Mouse (Mus musculus): ENCODE results near the gene Def6. TPM values are rescaled to one million over a fixed set of nuclear protein-coding genes. Genes with fewer than 3 reads are reported as not detected.

Gene Def6
- total RNA-seq, 1 experiment, result 17.6 TPM

- Histone ChIP-seq H3K4me3 (ENCODE audit: insufficient read depth in 1 of 2, low read depth in 1 of 2, low read length in 2 of 2, poor library complexity in 1 of 2, severe bottlenecking in 1 of 2) (no peak overlapping the region), H3K36me3 (ENCODE audit: control insufficient read depth, insufficient read depth, low read length, poor library complexity, severe bottlenecking) (peaks cover 4% of the 10 kb centered on the region; the same call in 1 of the 2 replicates), H3K9me3 (ENCODE audit: control insufficient read depth, insufficient read depth, low read depth, low read length) (no peaks in the 10 kb centered on the region), H3K4me1 (ENCODE audit: control insufficient read depth in 2 of 2, insufficient read depth in 2 of 2, low read length in 2 of 2, poor library complexity in 1 of 2) (peaks cover 6 to 13% of the 10 kb centered on the region in 2 experiments; a peak in 3 of 4 replicates), H3K9ac (ENCODE audit: insufficient read depth, low read depth, low read length, poor library complexity, severe bottlenecking) (no peak overlapping the region), H3K27ac (ENCODE audit: insufficient read depth, low read depth, low read length, poor library complexity, severe bottlenecking) (no peak overlapping the region)
- DNase-seq (ENCODE audit: low read depth, low spot score), result no peak
- no peak for TF ChIP-seq ZC3H11A (IDR thresholded peaks at IDR 0.05; ENCODE audit: borderline replicate concordance, low read depth, low read length)
- TF ChIP-seq CHD2 (IDR thresholded peaks at IDR 0.05; ENCODE audit: low read depth, low read length), result no peak
- no peak for TF ChIP-seq HCFC1 (IDR thresholded peaks at IDR 0.05; ENCODE audit: borderline replicate concordance, insufficient read depth, low read length)
- TF ChIP-seq ZNF384 (IDR thresholded peaks at IDR 0.05; ENCODE audit: low read depth, low read length), result no peak
- in situ Hi-C loops (cut with MboI; ENCODE audit: low sequenced_read_pairs in 2 of 2, unreplicated experiment in 2 of 2), result no loop called here
Observed at GRCm38 (mm10) chr17:28170460-28171305, 36.9 kb upstream of the Def6 start.

- no peak overlapping the region for H3K4me3 ChIP-seq (ENCODE audit: insufficient read depth in 1 of 2, low read depth in 1 of 2, low read length in 2 of 2, poor library complexity in 1 of 2, severe bottlenecking in 1 of 2)
Observed at GRCm38 (mm10) chr17:28172690-28173089, 34.9 kb upstream of the Def6 start.

GRCm38 (mm10) chr17:28176775-28177539 is 30.6 kb upstream of the Def6 start, which contains the start of gene Zfp523:
Gene Zfp523, plus strand, starts transcription at chr17:28177129.
- DNase-seq (ENCODE audit: low read depth, low spot score), result peak; percentile 73
- H3K4me1 ChIP-seq (ENCODE audit: control insufficient read depth in 2 of 2, insufficient read depth in 2 of 2, low read length in 2 of 2, poor library complexity in 1 of 2), result peaks cover 13 to 43% of the 10 kb centered on the region in 2 experiments
- H3K27ac ChIP-seq (ENCODE audit: insufficient read depth, low read depth, low read length, poor library complexity, severe bottlenecking), result peak within 1 kb of the TSS; percentile 13
- no peaks in the 10 kb centered on the region for H3K36me3 ChIP-seq (ENCODE audit: control insufficient read depth, insufficient read depth, low read length, poor library complexity, severe bottlenecking)
- peak within 1 kb of the TSS; percentile 83 for H3K9ac ChIP-seq (ENCODE audit: insufficient read depth, low read depth, low read length, poor library complexity, severe bottlenecking)
- H3K9me3 ChIP-seq (ENCODE audit: control insufficient read depth, insufficient read depth, low read depth, low read length), result no peaks in the 10 kb centered on the region
- in situ Hi-C loops (cut with MboI; ENCODE audit: low sequenced_read_pairs in 2 of 2, unreplicated experiment in 2 of 2), result no loop called here
- TF ChIP-seq HCFC1 (IDR thresholded peaks at IDR 0.05; ENCODE audit: borderline replicate concordance, insufficient read depth, low read length) (peak; percentile 66; the same call in 1 of the 2 replicates), CHD2 (IDR thresholded peaks at IDR 0.05; ENCODE audit: low read depth, low read length) (no peak)
- H3K4me3 ChIP-seq (ENCODE audit: insufficient read depth in 1 of 2, low read depth in 1 of 2, low read length in 2 of 2, poor library complexity in 1 of 2, severe bottlenecking in 1 of 2), result peak within 1 kb of the TSS; percentile 78 to 86

More at GRCm38 (mm10) chr17:28172690-28173089, 34.9 kb upstream of the Def6 start:
- no peak for TF ChIP-seq HCFC1 (IDR thresholded peaks at IDR 0.05; ENCODE audit: borderline replicate concordance, insufficient read depth, low read length)
- TF ChIP-seq CHD2 (IDR thresholded peaks at IDR 0.05; ENCODE audit: low read depth, low read length), result no peak
- H3K9me3 ChIP-seq (ENCODE audit: control insufficient read depth, insufficient read depth, low read depth, low read length), result no peaks in the 10 kb centered on the region
- no peak for DNase-seq (ENCODE audit: low read depth, low spot score)
- H3K36me3 ChIP-seq (ENCODE audit: control insufficient read depth, insufficient read depth, low read length, poor library complexity, severe bottlenecking), result peaks cover 4% of the 10 kb centered on the region; the same call in 1 of the 2 replicates
- no peak overlapping the region for H3K9ac ChIP-seq (ENCODE audit: insufficient read depth, low read depth, low read length, poor library complexity, severe bottlenecking)
- peaks cover 6 to 18% of the 10 kb centered on the region in 2 experiments; a peak in 3 of 4 replicates for H3K4me1 ChIP-seq (ENCODE audit: control insufficient read depth in 2 of 2, insufficient read depth in 2 of 2, low read length in 2 of 2, poor library complexity in 1 of 2)
- in situ Hi-C loops (cut with MboI; ENCODE audit: low sequenced_read_pairs in 2 of 2, unreplicated experiment in 2 of 2), result no loop called here
- no peak overlapping the region for H3K27ac ChIP-seq (ENCODE audit: insufficient read depth, low read depth, low read length, poor library complexity, severe bottlenecking)

- Histone ChIP-seq H3K4me1 (ENCODE audit: control insufficient read depth in 2 of 2, insufficient read depth in 2 of 2, low read length in 2 of 2, poor library complexity in 1 of 2) (peaks cover 10 to 40% of the 10 kb centered on the region in 2 experiments), H3K9ac (ENCODE audit: insufficient read depth, low read depth, low read length, poor library complexity, severe bottlenecking) (peak overlapping the region; percentile 83), H3K27ac (ENCODE audit: insufficient read depth, low read depth, low read length, poor library complexity, severe bottlenecking) (peak overlapping the region; percentile 13), H3K9me3 (ENCODE audit: control insufficient read depth, insufficient read depth, low read depth, low read length) (no peaks in the 10 kb centered on the region), H3K4me3 (ENCODE audit: insufficient read depth in 1 of 2, low read depth in 1 of 2, low read length in 2 of 2, poor library complexity in 1 of 2, severe bottlenecking in 1 of 2) (peak overlapping the region; percentile 78 to 86), H3K36me3 (ENCODE audit: control insufficient read depth, insufficient read depth, low read length, poor library complexity, severe bottlenecking) (no peaks in the 10 kb centered on the region)
- TF ChIP-seq CHD2 (IDR thresholded peaks at IDR 0.05; ENCODE audit: low read depth, low read length), result no peak
- no peak for TF ChIP-seq ZC3H11A (IDR thresholded peaks at IDR 0.05; ENCODE audit: borderline replicate concordance, low read depth, low read length)
- no peak for TF ChIP-seq ZNF384 (IDR thresholded peaks at IDR 0.05; ENCODE audit: low read depth, low read length)
- in situ Hi-C loops (cut with MboI; ENCODE audit: low sequenced_read_pairs in 2 of 2, unreplicated experiment in 2 of 2), result no loop called here
- DNase-seq (ENCODE audit: low read depth, low spot score), result peak; percentile 56
Observed at GRCm38 (mm10) chr17:28177540-28178046, 30.0 kb upstream of the Def6 start.

Measured in ES-E14 (cell line).